Mouse (Mus musculus): Measurements from ENCODE around the gene Olfr805.

Gene Olfr805

DNA sequence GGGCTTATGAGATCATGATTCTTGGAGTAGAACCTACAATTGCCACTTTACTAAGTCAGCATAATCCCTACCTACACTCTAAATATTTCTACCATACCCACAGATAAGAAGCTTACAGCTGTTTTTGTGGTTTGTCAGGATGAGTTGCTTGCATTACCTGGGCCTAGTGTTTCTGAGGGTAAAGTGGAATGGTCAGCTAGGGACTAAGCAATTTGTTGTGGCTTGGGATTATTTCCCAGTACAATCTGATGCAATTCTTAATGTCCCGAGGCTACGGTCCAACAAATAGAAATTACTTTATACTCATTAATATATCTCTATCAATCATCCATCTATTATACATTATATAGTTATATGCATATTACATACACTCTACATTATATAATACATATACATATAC, at the start of gene Olfr805:
Gene Olfr805, minus strand, starts transcription at position 101 of the 400 bp plus-strand sequence.
- DNase-seq (ENCODE audit: low spot score in 2 of 2) = no peak

DNA sequence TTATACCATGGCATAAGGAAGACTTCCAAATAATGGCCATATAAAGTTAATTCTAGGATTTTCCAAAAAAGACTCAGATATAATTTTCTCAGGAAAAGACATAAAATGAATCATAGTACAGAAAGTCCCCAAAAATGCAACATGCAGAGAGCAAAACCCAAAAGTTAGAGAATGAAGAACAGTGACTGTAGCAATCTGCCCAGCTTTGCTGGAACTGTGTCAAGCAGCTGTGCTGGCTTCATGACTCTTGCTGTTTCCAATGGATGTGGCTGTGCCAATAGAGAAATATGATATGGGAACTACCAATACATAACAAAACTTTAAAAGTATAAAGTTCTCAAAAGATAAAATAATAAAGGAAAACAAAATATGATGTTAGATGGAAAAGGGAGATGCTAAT, 48.9 kb upstream of the Olfr805 start:
- DNase-seq (ENCODE audit: low spot score in 2 of 2) = no peak

DNA sequence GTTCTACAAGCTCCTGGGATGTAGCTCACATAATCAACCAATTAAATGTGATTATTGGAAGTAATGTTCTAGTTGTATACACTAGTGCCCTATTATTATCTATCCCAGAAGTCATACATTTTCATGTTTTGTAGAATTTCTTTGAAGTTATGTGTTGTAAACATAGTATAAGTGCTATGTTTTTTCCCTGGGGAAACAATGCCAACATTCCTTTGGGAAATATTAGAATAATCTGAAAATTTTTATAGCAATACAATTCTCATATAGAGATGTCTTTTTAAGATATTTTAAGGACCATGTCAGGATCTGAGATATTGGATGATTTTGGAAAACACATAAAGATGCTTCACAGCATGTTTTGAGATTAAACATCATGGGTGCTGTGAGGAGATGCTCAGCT, 45.2 kb upstream of the Olfr805 start, which contains the start of gene Olfr809:
Gene Olfr809, plus strand, starts transcription at position 301 of the 400 bp plus-strand sequence.
- no peak for DNase-seq (ENCODE audit: low spot score in 2 of 2)

DNA sequence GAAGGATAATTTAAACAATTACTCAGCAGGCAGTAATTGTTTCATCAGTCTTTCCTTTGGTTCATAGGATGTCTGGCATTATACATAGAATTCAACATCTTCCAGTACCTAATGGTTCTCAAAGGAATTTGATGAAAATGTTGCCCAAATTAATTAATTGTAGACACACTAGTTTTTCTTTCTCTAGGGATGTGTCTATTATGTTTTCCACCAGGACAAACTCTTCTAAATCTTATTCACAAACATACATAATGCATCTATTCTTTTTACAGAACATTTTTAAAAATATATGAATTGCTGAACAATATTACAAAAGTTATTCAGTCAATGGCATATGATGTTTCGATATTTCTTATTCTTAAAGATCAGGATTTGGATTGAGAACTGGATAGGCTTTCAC, 36.0 kb upstream of the Olfr805 start, which contains the start of gene Olfr808:
Gene Olfr808, plus strand, starts transcription at position 301 of the 400 bp plus-strand sequence.
- DNase-seq (ENCODE audit: low spot score in 2 of 2) = no peak

DNA sequence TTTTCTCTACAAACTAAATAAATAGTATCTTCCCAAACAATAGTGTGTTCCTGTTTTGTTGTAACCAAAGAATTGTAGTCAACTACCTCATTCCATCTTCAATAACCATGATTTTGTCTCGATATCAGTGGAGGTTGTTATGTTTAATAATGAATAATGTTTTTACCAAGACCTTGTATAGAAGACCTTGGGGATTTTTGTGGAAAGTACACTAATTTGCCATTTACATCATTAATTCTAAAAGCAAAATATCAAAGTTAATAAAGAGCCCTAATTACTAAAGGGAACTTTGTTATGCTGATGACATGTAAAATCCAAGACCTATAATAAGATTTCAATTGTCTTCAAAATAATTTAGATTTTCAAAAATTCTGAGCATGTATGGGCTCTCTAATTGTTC, 28.5 kb upstream of the Olfr805 start, which contains the start of gene Olfr807:
Gene Olfr807, minus strand, starts transcription at position 101 of the 400 bp plus-strand sequence.
- DNase-seq (ENCODE audit: low spot score in 2 of 2) = no peak

DNA sequence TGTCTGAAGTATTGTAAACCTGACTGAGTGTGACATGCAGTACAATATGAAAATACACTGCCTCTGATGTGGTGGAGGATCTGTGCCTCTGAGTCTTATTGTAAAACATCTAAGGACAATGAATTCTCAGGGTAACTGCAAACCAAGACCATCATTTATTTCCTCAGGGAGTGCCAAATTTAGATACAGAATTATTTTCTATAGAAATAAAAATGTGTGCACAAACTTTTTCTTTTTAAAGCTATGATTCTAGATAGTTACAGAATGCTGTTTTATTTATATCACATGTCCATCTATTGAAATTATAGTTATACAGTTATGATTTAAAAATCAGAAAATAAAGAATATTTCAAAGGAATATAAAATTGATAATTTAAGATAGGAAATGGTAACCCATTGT, 12.6 kb upstream of the Olfr805 start, which contains the start of gene Olfr806:
Gene Olfr806, minus strand, starts transcription at position 101 of the 400 bp plus-strand sequence.
- DNase-seq (ENCODE audit: low spot score in 2 of 2) = no peak

DNA sequence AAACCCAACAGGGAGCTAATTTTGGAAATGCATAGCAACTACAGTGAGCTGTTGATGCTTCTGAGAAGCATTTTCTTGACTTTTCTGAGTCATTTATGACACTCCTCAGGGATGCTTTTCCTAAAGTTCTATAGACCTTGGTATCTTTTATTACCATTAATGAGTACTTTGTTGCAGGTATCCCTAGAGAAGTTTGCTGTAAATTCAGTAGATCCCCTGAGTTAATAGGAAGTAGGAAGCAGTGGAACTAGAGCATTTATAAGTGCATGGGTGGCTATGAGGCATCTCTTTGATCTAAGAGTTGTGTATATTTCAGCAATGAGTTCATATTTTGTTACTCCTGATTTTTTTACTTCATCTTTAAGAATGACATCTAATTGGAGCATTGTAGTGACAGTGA, 26.3 kb downstream of the Olfr805 start, which contains the start of gene Olfr804:
Gene Olfr804, plus strand, starts transcription at position 301 of the 400 bp plus-strand sequence.
- no peak for DNase-seq (ENCODE audit: low spot score in 2 of 2)

DNA sequence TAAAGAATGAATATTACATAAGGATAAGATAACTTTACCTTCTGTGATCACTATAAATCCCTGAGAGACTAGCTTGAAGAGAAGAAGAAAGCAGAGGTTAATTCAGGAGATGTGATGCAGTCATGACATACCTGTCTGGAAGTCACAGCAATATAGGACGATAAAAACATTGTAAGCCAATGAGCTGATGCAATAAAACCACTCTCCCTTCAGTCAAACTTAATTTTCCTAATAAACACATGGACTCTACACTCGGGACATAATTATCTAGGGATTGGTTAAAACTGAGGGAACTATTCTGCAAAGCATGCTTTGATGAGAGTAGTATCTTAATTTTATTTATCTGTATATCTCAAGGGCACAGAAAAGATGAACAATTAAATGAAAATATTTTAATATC, 35.0 kb downstream of the Olfr805 start, which contains the start of gene Olfr803:
Gene Olfr803, minus strand, starts transcription at position 101 of the 400 bp plus-strand sequence.
- no peak for DNase-seq (ENCODE audit: low spot score in 2 of 2)

DNA sequence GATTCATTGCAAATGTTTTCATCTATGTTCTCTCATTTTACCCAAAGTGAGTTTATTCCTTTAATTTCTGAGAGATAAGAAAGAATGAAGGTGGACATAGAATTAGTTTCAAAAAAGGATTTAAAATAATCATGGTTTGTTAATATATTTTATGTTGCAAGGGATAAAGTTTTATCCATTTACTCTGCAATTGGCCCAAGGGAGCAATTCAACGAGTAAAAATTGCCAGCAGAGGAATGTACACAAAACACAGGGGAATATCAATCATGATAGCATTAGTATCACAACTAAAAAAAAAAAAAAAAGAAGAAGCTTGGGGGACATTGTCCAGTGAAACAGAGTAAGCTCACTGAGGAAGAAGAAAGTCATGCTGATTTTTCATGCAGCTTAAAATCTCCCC, 41.1 kb downstream of the Olfr805 start, which contains the start of gene Olfr802:
Gene Olfr802, minus strand, starts transcription at position 101 of the 400 bp plus-strand sequence.
- DNase-seq (ENCODE audit: low spot score in 2 of 2) = no peak

DNA sequence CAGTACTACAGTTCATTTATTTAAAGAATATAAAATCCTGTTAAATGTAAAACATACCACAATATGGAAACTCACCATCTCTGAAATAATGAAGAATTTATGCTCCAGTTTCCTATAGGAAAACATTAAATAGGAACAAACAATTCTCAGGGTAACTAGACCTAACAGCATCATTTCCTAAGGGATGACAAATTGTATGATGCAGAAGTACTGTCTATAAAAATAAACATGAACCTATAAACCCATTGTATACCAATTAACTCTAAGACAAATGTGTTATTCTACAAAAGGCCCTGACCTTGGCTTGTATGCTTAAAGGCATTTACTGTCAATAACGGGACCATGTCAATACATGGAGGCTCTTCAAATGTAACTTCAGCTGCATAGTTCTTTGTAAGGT, 55.4 kb downstream of the Olfr805 start, which contains the start of gene Olfr801:
Gene Olfr801, minus strand, starts transcription at position 101 of the 400 bp plus-strand sequence.
- no peak for DNase-seq (ENCODE audit: low spot score in 2 of 2)
